Mouse (Mus musculus) limb, embryonic 15.5 days (tissue): ENCODE measurements at regions not wholly inside any gene's neighbourhood (a gene's known extent, or its start where the extent isn't known, plus 50 kb on each side); places are given as distances from the start of the nearest gene placed in this dataset.

Experiments used
- ATAC-seq: fragments of 200-750 bp; cut with Nextera tagmentation; 2 replicates; pipeline ENCODE4 v1.8.0; 2017; ENCODE audit warnings: low read depth, moderate TSS enrichment; ENCODE audit not compliant: insufficient number of reproducible peaks, low FRiP score, low TSS enrichment
- H3K27ac ChIP-seq: fragments of 300-500 bp; sonication (generic); 2 replicates; pipeline ENCODE4 v1.5.1; 2015; ENCODE audit warnings: moderate library complexity, mild to moderate bottlenecking, inconsistent platforms
- H3K27me3 ChIP-seq: fragments of 300-500 bp; sonication (generic); 2 replicates; pipeline ENCODE4 v1.6.1; 2015; ENCODE audit warnings: inconsistent platforms
- H3K36me3 ChIP-seq: fragments of 300-500 bp; sonication (generic); 2 replicates; pipeline ENCODE4 v1.6.1; 2015; ENCODE audit warnings: inconsistent platforms
- H3K4me1 ChIP-seq: fragments of 300-500 bp; sonication (generic); 2 replicates; pipeline ENCODE4 v1.6.1; 2015; ENCODE audit warnings: inconsistent platforms
- H3K4me2 ChIP-seq: fragments of 300-500 bp; sonication (generic); 2 replicates; pipeline ENCODE4 v1.6.1; 2015; ENCODE audit warnings: mild to moderate bottlenecking, inconsistent platforms
- H3K4me3 ChIP-seq: fragments of 300-500 bp; sonication (generic); 2 replicates; pipeline ENCODE4 v1.5.1; 2015; ENCODE audit warnings: mild to moderate bottlenecking, inconsistent platforms
- H3K9ac ChIP-seq: fragments of 300-500 bp; sonication (generic); 2 replicates; pipeline ENCODE4 v1.6.1; 2015; ENCODE audit warnings: inconsistent platforms
- H3K9me3 ChIP-seq: fragments of 300-500 bp; sonication (generic); 2 replicates; pipeline ENCODE4 v1.6.1; 2016; ENCODE audit warnings: inconsistent platforms
- WGBS: fragments of 180-500 bp; shearing (Covaris S2); methylation state at CpG from one replicate; pipeline ENCODE4 v1.1.7; 2015; 5-methylcytosine and 5-hydroxymethylcytosine counted together

DNA sequence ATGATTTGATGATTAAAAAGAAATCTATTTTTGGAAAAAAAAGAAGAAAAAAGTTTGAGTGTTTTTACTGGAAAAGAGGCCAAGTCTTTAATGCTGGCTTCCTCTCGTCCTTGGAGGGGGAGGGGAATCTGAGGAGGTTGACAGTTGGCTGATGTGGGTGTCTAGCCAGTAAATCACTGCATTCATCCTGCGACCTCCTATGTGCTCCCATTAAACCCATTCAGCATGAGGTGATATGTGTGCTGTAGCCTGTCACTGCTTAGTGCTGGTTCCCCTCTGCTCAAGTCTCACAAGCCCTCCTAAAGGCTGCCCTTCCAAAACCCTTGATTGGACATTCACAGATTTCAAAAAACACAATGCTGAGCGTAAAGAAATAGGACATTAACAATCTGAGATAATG is 68.7 kb downstream of the Atoh1 start:
- H3K27me3 ChIP-seq, result no peaks in the 10 kb centered on the region
- no peak overlapping the region for H3K4me2 ChIP-seq
- no peak overlapping the region for H3K4me3 ChIP-seq
- H3K9ac ChIP-seq, result no peak overlapping the region
- H3K9me3 ChIP-seq, result no peaks in the 10 kb centered on the region
- ATAC-seq, result no peak
- 43% methylated on average over 3 of the region's 3 CpGs for WGBS
- H3K27ac ChIP-seq, result no peak overlapping the region
- peaks cover 5% of the 10 kb centered on the region; the same call in 1 of the 2 replicates for H3K4me1 ChIP-seq
- no peaks in the 10 kb centered on the region for H3K36me3 ChIP-seq

DNA sequence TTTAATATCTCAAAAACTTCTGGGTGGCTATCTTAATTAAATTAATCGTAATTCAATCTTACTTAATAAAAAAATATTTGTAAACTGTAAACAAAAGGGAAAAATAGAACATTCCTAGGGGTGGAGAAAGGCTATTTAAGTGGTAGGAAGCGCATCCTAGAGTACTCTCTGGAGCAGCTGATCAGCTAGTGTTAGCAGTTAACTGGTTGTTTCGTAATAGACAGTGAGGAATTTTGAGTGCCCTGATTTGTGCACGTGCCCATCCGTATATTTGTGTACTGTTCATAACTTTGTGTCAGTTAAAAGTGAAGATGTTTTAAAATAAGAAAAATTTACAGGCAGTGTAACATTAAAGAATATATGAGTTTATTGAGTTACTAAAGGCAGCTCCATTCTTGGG is 69.9 kb downstream of the Atoh1 start:
- Histone ChIP-seq H3K9me3 (no peaks in the 10 kb centered on the region), H3K27me3 (no peaks in the 10 kb centered on the region), H3K4me3 (peak overlapping the region; percentile 33), H3K4me2 (peak overlapping the region; percentile 56), H3K4me1 (peaks cover 5% of the 10 kb centered on the region; the same call in 1 of the 2 replicates), H3K27ac (no peak overlapping the region), H3K36me3 (no peaks in the 10 kb centered on the region), H3K9ac (no peak overlapping the region)
- no peak for ATAC-seq
- 51% methylated on average over 5 of the region's 5 CpGs for WGBS

DNA sequence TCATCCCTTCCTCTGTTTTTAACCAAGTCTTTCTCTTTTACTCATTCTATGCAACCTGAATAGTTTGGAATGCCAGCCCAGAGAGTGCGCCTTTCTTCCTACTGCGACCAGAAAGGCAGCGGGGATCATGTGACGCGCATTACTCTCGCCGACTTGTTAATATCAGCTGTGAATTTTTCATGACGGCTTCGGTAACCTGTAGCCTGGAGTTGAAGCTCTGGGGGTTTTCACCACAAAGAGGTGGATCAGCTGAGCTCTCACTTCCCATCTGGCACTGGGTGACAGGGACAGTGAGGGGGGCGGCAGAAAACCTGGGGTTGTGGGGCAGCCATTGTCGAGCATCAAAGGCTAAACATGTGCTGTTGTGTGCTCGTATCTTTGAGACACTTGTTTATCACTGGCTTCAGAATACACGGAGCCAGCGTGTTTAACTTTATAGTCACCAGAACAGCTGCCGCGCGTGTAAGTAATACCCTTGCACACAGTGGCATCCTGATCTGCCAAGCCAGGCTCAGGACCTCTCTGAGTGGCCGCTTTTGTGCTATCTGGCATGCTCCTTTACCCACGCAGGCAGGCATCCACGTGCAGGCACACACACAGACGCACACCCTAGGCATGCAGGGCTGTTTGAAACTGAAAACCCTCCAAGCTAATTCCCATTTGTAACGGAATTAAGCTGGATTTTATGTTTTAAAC is 70.5 kb downstream of the Atoh1 start:
- H3K4me3 ChIP-seq, result peak overlapping the region; percentile 33
- 8% methylated on average over 22 of the region's 22 CpGs for WGBS
- 0 out of 2 replicates have a peak, but pooled peaks have one; percentile 24 for ATAC-seq
- peak overlapping the region; percentile 56 for H3K4me2 ChIP-seq
- no peak overlapping the region for H3K27ac ChIP-seq
- no peaks in the 10 kb centered on the region for H3K9me3 ChIP-seq
- no peak overlapping the region for H3K9ac ChIP-seq
- no peaks in the 10 kb centered on the region for H3K36me3 ChIP-seq
- H3K4me1 ChIP-seq, result peaks cover 5% of the 10 kb centered on the region; the same call in 1 of the 2 replicates
- no peaks in the 10 kb centered on the region for H3K27me3 ChIP-seq

DNA sequence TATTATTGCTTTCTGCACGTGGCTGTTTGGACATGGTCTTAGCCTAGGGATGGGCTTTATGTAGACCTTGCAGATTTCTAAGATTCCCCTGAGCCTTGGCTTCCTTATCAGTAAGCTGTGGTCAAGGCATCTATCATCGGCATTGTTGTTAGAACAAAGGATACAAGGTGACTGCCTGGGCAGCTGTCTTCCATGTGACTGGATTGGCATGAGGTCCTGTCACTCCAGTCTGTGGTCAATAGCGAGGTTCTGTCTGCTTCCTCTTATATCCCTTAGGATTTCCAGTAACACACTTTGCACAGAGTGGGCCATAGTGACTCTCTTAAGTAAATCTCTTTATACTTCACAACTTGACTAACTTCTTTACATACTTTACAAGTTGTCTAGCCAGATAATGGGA is 72.0 kb downstream of the Atoh1 start:
- no peak overlapping the region for H3K27ac ChIP-seq
- H3K27me3 ChIP-seq, result no peaks in the 10 kb centered on the region
- no peak overlapping the region for H3K4me2 ChIP-seq
- no peaks in the 10 kb centered on the region for H3K9me3 ChIP-seq
- H3K4me3 ChIP-seq, result no peak overlapping the region
- no peak overlapping the region for H3K9ac ChIP-seq
- WGBS, result 57% methylated on average over 3 of the region's 3 CpGs
- H3K36me3 ChIP-seq, result no peaks in the 10 kb centered on the region
- no peak for ATAC-seq
- H3K4me1 ChIP-seq, result peaks cover 5% of the 10 kb centered on the region; the same call in 1 of the 2 replicates

DNA sequence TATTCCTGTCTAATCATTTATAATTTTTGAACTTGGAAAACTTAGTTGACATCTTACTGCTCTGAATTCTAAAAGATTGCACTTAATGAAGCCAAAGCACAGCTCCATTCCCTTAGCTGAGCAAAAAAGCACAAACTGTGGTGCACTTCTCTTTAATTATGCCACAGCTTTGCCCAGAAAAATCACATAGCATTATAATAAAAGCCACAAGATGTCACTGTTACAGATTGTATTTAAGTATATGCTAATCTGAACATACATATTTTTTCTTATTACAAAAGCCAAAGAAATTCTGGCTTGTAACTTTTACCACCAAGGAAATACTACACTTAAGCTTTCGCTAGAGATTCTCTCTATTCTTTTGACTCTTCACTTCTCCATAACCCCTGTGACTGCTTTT is 86.2 kb downstream of the Atoh1 start:
- H3K4me3 ChIP-seq, result no peak overlapping the region
- H3K9me3 ChIP-seq, result no peaks in the 10 kb centered on the region
- H3K9ac ChIP-seq, result no peak overlapping the region
- no peaks in the 10 kb centered on the region for H3K27me3 ChIP-seq
- H3K36me3 ChIP-seq, result no peaks in the 10 kb centered on the region
- H3K4me1 ChIP-seq, result no peaks in the 10 kb centered on the region
- no peak for ATAC-seq
- WGBS, result 90% methylated on average over 1 of the region's 1 CpGs
- H3K4me2 ChIP-seq, result no peak overlapping the region
- no peak overlapping the region for H3K27ac ChIP-seq

DNA sequence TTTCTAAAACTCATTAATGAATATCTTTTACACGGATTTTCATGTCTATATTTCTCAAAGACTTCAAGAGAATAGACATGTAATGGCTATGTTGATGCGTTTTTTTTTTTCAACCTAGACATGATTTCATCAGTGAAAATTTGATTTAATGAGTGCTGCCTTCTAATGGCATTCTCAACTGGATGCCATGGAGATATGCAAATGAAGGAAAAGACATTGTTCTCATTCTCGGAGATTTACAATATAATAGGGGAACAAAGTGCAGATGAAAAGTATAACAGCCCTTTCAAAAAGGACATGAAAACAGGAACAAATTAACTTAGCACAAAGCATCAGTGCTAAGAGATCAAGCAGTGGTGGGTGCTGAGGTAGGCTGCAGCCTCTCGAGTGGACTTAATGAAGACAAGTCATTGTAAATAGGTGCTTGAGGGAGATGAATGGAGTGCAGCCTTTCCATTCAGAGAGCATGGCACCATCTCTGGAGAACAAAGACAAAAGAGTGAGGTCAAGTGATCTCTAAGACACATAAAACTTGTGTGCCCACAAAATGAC is 120.2 kb downstream of the Atoh1 start:
- 71% methylated on average over 4 of the region's 4 CpGs for WGBS
- H3K27ac ChIP-seq, result no peak overlapping the region
- H3K4me3 ChIP-seq, result no peak overlapping the region
- ATAC-seq, result no peak
- no peaks in the 10 kb centered on the region for H3K9me3 ChIP-seq
- H3K36me3 ChIP-seq, result no peaks in the 10 kb centered on the region
- no peaks in the 10 kb centered on the region for H3K4me1 ChIP-seq
- no peaks in the 10 kb centered on the region for H3K27me3 ChIP-seq
- no peak overlapping the region for H3K9ac ChIP-seq
- no peak overlapping the region for H3K4me2 ChIP-seq

DNA sequence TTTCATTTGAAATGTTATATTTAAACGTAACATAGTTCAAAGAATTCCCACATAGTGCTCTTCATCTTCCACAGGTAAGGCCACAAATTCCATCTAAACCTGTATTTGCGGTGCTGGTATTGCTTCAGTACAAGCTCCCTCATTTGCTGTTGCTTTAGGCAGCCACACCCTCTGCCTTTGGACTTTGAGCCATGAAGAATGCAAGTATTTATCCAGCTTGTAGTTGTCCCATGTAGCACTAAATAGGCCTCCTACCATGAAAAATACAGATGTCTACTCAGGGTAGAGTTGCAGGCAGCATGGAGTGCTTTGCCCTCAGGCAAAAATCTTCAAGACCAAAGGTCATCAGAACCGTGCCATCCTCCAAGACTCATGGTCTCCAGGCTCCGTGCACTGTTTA is 134.0 kb downstream of the Atoh1 start:
- H3K4me3 ChIP-seq, result no peak overlapping the region
- H3K9ac ChIP-seq, result no peak overlapping the region
- no peak overlapping the region for H3K27ac ChIP-seq
- WGBS, result 60% methylated on average over 4 of the region's 4 CpGs
- H3K9me3 ChIP-seq, result no peaks in the 10 kb centered on the region
- H3K4me2 ChIP-seq, result no peak overlapping the region
- ATAC-seq, result no peak
- H3K27me3 ChIP-seq, result no peaks in the 10 kb centered on the region
- H3K4me1 ChIP-seq, result no peaks in the 10 kb centered on the region
- no peaks in the 10 kb centered on the region for H3K36me3 ChIP-seq

DNA sequence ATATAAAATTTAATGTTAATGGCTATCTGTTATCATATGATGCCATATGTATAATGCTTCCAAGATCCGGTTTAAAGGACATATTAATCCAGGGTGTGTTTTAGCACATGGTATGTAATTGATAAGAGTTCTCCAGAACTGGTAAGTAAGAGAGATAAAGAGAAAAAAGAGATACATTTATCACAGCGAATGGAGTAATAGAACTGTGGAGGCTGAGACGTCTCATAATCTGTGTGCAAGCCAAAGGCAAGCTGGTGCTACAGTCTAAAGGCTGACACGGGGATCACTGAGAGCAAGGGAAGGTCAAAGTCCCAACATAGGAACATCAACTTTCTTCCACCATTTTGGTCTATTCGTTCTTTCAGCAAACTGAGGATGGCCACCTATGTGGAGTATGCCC is 146.0 kb upstream of the Smarcad1 start:
- 85% methylated on average over 5 of the region's 5 CpGs for WGBS

More for the DNA sequence above, 146.0 kb upstream of the Smarcad1 start:
- H3K4me2 ChIP-seq, result no peak overlapping the region
- ATAC-seq, result no peak
- no peaks in the 10 kb centered on the region for H3K27me3 ChIP-seq
- H3K4me3 ChIP-seq, result no peak overlapping the region
- no peak overlapping the region for H3K27ac ChIP-seq
- H3K9ac ChIP-seq, result no peak overlapping the region
- H3K4me1 ChIP-seq, result no peaks in the 10 kb centered on the region
- no peaks in the 10 kb centered on the region for H3K36me3 ChIP-seq
- H3K9me3 ChIP-seq, result no peaks in the 10 kb centered on the region
